Mouse (Mus musculus) hindbrain, embryonic 15.5 days (tissue): Measurements from ENCODE around the gene Alpl. TPM values are rescaled to one million over a fixed set of nuclear protein-coding genes. Genes with fewer than 3 reads are reported as not detected.
A peak's percentile ranks its signal among the peaks of the same experiment; 100 is the strongest.

Source experiments
- ATAC-seq: fragments of 200-750 bp; cut with Nextera tagmentation; 2 replicates; pipeline ENCODE4 v1.8.0; 2017; ENCODE audit warnings: low read depth, moderate number of reproducible peaks, moderate TSS enrichment; ENCODE audit not compliant: low FRiP score
- H3K27ac ChIP-seq: fragments of 300-500 bp; sonication (generic); replicated peaks from 2 replicates; pipeline ENCODE4 v1.5.1; 2015; ENCODE audit warnings: mild to moderate bottlenecking, inconsistent platforms
- H3K27me3 ChIP-seq: fragments of 300-500 bp; sonication (generic); 2 replicates; pipeline ENCODE4 v1.6.1; 2015; ENCODE audit warnings: control low read depth, inconsistent platforms
- H3K36me3 ChIP-seq: fragments of 300-500 bp; sonication (generic); 2 replicates; pipeline ENCODE4 v1.6.1; 2015; ENCODE audit warnings: control low read depth, inconsistent platforms
- H3K4me1 ChIP-seq: fragments of 300-500 bp; sonication (generic); replicated peaks from 2 replicates; pipeline ENCODE4 v1.6.1; 2015; ENCODE audit warnings: control low read depth, inconsistent platforms
- H3K4me2 ChIP-seq: fragments of 300-500 bp; sonication (generic); 2 replicates; pipeline ENCODE4 v1.6.1; 2015; ENCODE audit warnings: moderate library complexity, mild to moderate bottlenecking, inconsistent platforms
- H3K4me3 ChIP-seq: fragments of 300-500 bp; sonication (generic); 2 replicates; pipeline ENCODE4 v1.5.1; 2015; ENCODE audit warnings: mild to moderate bottlenecking, inconsistent platforms
- H3K9ac ChIP-seq: fragments of 300-500 bp; sonication (generic); 2 replicates; pipeline ENCODE4 v1.6.1; 2015; ENCODE audit warnings: inconsistent platforms
- H3K9me3 ChIP-seq: fragments of 300-500 bp; sonication (generic); 2 replicates; pipeline ENCODE4 v1.6.1; 2016; ENCODE audit warnings: control low read depth, inconsistent platforms
- WGBS: fragments of 180-500 bp; shearing (Covaris S2); methylation state at CpG from one replicate; pipeline ENCODE4 v1.1.7; 2015; 5-methylcytosine and 5-hydroxymethylcytosine counted together
- polyA plus RNA-seq: library from polyadenylated mRNA; unstranded; fragments of >200 nt; fragmentation: Nextera tagmentation; extraction: Ambion mirVana; gene quantifications from 2 replicates; pipeline ENCODE4 v1.2.1, GENCODE M21; 2015

Alpl gene
- polyA plus RNA-seq, 1 experiment from 2014 or later: 11.4 TPM

DNA sequence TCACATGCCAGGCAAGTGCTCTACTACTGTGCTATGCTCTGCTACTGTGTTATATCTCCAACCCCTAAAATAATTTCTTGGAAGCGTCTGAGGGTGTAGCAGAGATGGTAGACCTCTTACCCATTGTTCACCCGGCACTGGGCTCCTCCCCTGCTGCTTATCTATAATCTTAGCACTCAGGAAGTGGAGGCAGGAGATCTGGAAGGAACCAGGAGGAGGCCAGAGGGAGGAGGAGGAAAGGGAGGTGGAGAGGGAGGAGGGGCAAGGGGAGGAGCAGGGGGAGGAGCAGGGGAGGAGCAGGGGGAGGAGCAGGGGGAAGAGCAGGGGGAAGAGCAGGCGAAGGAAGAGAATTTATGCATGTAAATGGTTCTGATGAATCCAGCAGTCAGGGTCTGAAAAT lies 24.5 kb upstream of the Alpl start:
- H3K4me3 ChIP-seq: no peak overlapping the region
- WGBS: 57% methylated on average over 3 of the region's 3 CpGs
- H3K27ac ChIP-seq: no peak overlapping the region
- H3K36me3 ChIP-seq: no peaks in the 10 kb centered on the region
- H3K4me2 ChIP-seq: no peak overlapping the region
- H3K27me3 ChIP-seq: no peaks in the 10 kb centered on the region
- no peaks in the 10 kb centered on the region for H3K9me3 ChIP-seq
- no peaks in the 10 kb centered on the region for H3K4me1 ChIP-seq
- no peak for ATAC-seq
- H3K9ac ChIP-seq: no peak overlapping the region

DNA sequence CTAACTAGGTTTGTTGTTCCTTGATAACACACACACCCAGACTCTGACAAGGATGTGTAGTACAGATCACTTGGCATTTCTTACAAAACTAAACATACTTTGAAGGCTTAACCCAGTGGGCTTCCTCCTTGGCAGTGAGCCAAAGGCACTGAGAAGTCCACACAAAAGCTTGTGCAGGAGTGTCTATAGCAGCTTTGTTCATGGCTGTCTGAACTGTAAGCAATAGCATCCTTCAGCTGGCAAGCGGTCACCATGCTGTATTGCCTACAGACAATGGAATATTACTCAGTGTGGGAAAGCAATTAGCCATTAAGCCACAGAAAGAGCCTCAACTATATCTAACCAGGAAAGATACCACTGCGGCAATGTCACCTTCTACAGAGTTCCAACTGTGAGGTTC lies 23.3 kb upstream of the Alpl start:
- Histone ChIP-seq H3K9ac (no peak overlapping the region), H3K36me3 (no peaks in the 10 kb centered on the region), H3K4me1 (no peaks in the 10 kb centered on the region), H3K27ac (0 out of 2 replicates have a peak overlapping the region, but pooled peaks have one; percentile 8), H3K9me3 (no peaks in the 10 kb centered on the region), H3K27me3 (no peaks in the 10 kb centered on the region), H3K4me2 (no peak overlapping the region), H3K4me3 (no peak overlapping the region)
- WGBS: 51% methylated on average over 2 of the region's 2 CpGs
- no peak for ATAC-seq

DNA sequence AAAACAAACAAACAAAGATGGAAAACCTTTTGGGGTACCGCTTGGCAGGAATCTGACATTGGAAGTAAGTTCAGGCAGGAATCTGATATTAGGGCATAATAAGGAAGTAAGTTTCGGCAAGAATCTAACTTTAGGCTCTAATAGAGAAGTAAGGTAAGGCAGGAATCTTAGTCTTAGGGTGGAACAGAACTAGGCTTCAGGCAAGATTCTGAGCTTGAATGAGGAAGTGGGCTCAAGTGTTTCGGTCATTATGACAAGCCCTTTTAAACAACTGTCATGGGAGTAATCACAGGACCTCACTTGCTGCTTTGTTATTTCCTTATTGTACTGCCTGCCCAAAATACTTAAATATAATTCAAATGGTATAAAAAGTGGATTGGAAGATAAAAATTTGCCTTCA lies 22.2 kb upstream of the Alpl start:
- H3K27ac ChIP-seq: no peak overlapping the region
- no peak for ATAC-seq
- H3K4me2 ChIP-seq: no peak overlapping the region
- H3K27me3 ChIP-seq: no peaks in the 10 kb centered on the region
- no peak overlapping the region for H3K9ac ChIP-seq
- no peaks in the 10 kb centered on the region for H3K36me3 ChIP-seq
- no peak overlapping the region for H3K4me3 ChIP-seq
- 89% methylated on average over 3 of the region's 3 CpGs for WGBS
- H3K9me3 ChIP-seq: no peaks in the 10 kb centered on the region
- peaks cover 2% of the 10 kb centered on the region; the same call in 1 of the 2 replicates for H3K4me1 ChIP-seq

DNA sequence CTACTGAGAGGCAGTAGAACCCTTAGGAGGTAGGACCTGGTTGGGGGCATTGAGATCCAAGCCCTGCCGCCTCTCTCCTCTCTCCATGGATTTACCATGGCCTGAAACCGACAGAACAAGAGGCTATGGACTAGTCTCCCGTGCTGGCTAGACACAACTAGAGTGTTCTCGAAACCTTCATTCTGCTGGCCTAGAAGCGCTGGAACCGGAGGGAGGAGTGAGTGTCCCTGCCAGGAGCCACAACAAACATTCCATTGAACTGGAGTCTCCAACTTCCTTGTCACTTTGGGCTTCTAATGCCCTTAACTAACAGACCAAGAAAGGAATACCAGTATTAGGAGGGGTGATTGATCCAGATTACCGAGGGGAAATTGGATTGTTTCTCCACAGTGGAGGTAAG lies 20.0 kb upstream of the Alpl start:
- Histone ChIP-seq H3K36me3 (no peaks in the 10 kb centered on the region), H3K9ac (no peak overlapping the region), H3K4me1 (peaks cover 2% of the 10 kb centered on the region; the same call in 1 of the 2 replicates), H3K4me2 (no peak overlapping the region), H3K27me3 (no peaks in the 10 kb centered on the region), H3K9me3 (no peaks in the 10 kb centered on the region), H3K27ac (no peak overlapping the region), H3K4me3 (no peak overlapping the region)
- WGBS: 78% methylated on average over 7 of the region's 7 CpGs
- no peak for ATAC-seq

DNA sequence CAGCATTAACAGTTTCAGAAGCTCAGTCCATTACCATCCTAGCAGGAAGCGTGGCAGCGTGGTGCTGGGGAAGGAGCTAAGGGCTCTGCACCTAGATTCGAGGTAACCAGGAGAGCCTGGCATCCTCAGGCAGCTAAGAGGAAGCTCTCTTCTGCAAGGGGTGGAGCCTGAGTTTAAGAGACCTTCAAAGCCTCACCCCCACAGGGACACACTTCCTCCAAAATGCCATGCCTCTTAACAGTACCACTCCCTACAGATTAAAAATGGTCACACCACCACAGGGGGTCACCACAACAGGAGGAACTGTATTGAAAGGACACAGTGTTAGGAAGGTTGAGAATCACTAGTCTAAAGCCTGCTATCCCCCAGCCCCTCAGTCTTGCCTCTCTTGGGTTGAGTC lies 19.3 kb upstream of the Alpl start:
- H3K4me2 ChIP-seq: no peak overlapping the region
- no peak for ATAC-seq
- H3K4me3 ChIP-seq: no peak overlapping the region
- WGBS: 81% methylated on average over 3 of the region's 3 CpGs
- no peaks in the 10 kb centered on the region for H3K36me3 ChIP-seq
- no peak overlapping the region for H3K27ac ChIP-seq
- peaks cover 2% of the 10 kb centered on the region; the same call in 1 of the 2 replicates for H3K4me1 ChIP-seq
- no peak overlapping the region for H3K9ac ChIP-seq
- no peaks in the 10 kb centered on the region for H3K9me3 ChIP-seq
- no peaks in the 10 kb centered on the region for H3K27me3 ChIP-seq

DNA sequence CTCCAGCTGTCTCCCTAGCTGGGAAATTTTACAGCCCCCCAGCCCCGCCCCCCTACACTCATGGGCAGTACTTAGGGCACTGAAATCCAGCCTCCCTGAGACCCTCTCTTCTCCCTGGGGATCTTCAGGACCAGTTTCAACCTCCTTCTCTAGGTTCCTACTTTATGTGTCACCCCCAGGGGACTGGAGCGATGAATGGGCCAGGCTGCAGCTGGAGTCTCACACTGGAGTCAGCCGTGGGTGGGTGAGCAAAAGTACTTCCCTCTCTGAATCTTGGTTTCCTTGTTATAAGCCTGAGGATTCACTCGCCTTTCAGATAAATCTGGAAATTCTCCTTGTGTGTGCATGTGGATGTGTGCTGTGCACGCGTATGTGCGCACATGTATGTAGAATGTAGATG lies 18.0 kb upstream of the Alpl start:
- 74% methylated on average over 7 of the region's 7 CpGs for WGBS
- Histone ChIP-seq H3K4me3 (no peak overlapping the region), H3K27ac (no peak overlapping the region), H3K36me3 (no peaks in the 10 kb centered on the region), H3K9me3 (no peaks in the 10 kb centered on the region), H3K27me3 (no peaks in the 10 kb centered on the region), H3K4me1 (peaks cover 2% of the 10 kb centered on the region; the same call in 1 of the 2 replicates), H3K9ac (no peak overlapping the region), H3K4me2 (no peak overlapping the region)
- no peak for ATAC-seq

DNA sequence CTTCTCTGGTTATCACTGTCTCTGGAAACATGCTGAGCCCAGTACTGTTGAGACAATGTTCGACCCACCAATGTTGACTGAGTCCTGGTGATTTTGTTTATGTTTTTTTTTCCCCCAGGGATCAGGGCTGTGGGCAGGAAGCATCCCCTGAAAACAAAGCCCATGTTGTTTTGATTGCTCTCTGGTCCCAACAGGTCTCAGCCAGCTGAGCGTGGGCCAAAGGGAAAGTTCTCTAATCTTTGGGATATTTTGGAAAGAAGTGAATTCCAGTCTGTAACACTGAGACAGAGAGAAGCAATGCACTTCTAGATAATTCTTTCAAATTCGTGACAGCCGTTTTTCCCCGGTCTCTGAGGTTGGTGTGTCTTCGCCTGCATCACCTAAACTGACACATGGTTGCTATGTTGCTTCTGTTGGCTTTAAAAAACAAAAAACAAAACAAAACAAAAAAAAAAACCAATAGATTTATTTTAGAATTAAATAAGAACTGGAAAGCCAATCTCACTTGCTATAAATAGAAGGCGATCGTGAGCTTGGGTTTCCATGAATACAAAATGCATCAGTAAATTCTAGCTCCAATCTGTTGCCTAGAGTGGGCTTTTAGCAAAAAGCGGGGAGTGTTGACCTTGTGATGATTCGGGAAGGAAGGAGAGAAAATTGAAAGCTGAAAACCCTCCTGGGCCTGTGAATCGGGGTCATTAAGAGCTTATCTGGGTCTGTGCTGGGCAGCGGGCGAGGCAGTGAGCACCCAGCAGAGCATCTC lies 16.9 kb upstream of the Alpl start:
- no peak for ATAC-seq
- 68% methylated on average over 13 of the region's 13 CpGs for WGBS
- no peaks in the 10 kb centered on the region for H3K36me3 ChIP-seq
- H3K4me1 ChIP-seq: peaks cover 2% of the 10 kb centered on the region; the same call in 1 of the 2 replicates
- no peak overlapping the region for H3K9ac ChIP-seq
- no peaks in the 10 kb centered on the region for H3K27me3 ChIP-seq
- no peak overlapping the region for H3K4me2 ChIP-seq
- H3K9me3 ChIP-seq: no peaks in the 10 kb centered on the region
- H3K4me3 ChIP-seq: no peak overlapping the region
- no peak overlapping the region; the same call in 1 of the 2 replicates for H3K27ac ChIP-seq

DNA sequence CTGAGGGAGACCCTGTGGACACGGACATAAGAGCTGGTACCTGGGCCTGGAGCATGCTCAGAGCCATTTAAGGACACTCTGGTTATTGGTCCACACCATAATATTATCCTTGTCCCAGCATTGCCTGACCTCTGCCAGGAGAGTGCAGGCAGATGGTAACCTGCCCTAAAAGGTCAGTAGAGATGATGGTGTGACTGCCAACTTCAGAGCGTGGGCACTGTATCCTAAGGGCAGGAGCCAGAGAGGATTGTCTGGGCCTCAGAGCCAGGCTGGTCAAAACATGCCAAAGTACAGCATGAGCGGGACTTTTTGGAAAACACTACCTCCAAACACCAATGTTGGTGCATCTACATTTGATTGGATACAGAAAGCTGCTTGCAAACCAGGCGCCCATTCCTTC lies 13.8 kb upstream of the Alpl start:
- WGBS: 80% methylated on average over 4 of the region's 4 CpGs
- H3K9ac ChIP-seq: no peak overlapping the region

DNA sequence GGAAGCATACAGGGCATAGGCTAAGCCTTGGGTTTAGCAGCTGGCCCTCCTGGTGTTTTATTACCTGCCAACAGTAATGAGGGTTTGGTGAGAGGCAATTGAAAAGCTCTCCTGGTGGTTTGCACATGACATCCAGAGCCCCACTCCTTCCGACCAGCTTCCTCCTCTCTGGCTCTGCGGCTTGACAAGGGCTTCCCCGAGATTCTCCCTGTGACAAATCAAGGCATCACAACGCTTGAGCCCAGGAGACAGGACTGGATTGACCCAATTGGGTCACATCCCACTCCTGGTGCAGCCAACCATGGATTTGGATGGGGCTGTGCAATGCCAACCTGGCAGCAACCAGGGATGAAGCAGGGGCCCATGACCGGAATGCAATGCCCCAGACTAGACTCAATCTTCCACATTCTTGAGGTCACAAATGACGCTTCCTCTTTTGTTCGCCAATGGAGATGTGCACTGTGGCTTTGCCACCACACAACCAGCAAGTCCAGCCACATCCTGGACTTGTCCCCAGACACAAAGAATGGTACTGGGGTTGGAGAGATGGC lies 11.2 kb upstream of the Alpl start:
- H3K4me1 ChIP-seq: no peaks in the 10 kb centered on the region
- H3K27ac ChIP-seq: no peak overlapping the region
- no peaks in the 10 kb centered on the region for H3K9me3 ChIP-seq
- H3K4me2 ChIP-seq: no peak overlapping the region
- no peaks in the 10 kb centered on the region for H3K36me3 ChIP-seq
- no peak for ATAC-seq
- no peaks in the 10 kb centered on the region for H3K27me3 ChIP-seq
- WGBS: 83% methylated on average over 7 of the region's 7 CpGs
- no peak overlapping the region for H3K4me3 ChIP-seq
- H3K9ac ChIP-seq: no peak overlapping the region

More for the DNA sequence above, 13.8 kb upstream of the Alpl start:
- H3K36me3 ChIP-seq: no peaks in the 10 kb centered on the region
- H3K27ac ChIP-seq: no peak overlapping the region
- no peaks in the 10 kb centered on the region for H3K9me3 ChIP-seq
- H3K27me3 ChIP-seq: no peaks in the 10 kb centered on the region
- H3K4me3 ChIP-seq: no peak overlapping the region
- H3K4me1 ChIP-seq: peaks cover 2% of the 10 kb centered on the region; the same call in 1 of the 2 replicates
- ATAC-seq: no peak
- no peak overlapping the region for H3K4me2 ChIP-seq

DNA sequence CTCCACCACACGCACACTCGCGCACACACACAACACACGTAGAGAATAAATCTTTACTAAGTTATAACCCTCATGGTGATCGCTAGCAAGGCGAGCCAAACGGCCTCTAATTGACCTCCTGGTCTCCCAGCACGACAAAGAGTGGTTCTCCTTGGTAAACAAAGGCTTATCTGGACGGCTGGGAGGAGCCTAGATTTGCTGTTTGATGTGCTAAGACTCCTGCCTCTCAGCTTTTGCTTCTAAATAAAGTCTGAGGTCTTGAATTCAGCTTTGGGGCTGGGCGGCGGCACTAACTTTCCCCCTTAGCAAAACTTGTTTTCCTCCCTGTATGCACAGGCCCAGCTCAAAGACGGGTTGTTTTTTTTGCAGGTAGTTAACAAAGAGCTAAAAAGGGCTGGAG lies 5.0 kb upstream of the Alpl start:
- H3K9ac ChIP-seq: no peak overlapping the region
- WGBS: 24% methylated on average over 12 of the region's 12 CpGs
- H3K36me3 ChIP-seq: no peaks in the 10 kb centered on the region
- no peaks in the 10 kb centered on the region; the same call in 1 of the 2 replicates for H3K27me3 ChIP-seq
- H3K9me3 ChIP-seq: no peaks in the 10 kb centered on the region
- H3K4me3 ChIP-seq: no peak overlapping the region
- no peak overlapping the region for H3K4me2 ChIP-seq
- H3K27ac ChIP-seq: no peak overlapping the region
- no peak for ATAC-seq
- peaks cover 2% of the 10 kb centered on the region; the same call in 1 of the 2 replicates for H3K4me1 ChIP-seq

DNA sequence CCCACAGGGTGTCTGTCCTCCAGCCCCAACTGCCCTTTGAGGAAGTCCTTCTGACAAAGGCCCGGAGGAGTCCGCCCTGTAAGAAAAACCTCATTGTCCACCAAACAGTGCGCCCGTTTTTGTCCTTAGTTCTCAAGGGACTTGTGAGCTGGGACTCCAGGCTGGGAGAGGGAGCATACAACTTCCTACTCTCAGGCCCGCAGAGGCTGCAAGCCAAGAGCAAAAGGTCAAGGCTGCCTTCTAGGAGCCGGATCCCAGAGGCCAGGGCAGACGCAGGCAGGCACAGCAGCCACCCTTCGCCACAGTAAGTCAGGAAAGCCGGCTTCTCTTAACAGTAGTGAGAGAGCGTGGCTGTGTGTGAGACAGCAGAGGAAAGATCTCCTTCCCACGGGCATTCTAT lies 4.1 kb upstream of the Alpl start:
- Histone ChIP-seq H3K4me1 (peaks cover 11% of the 10 kb centered on the region), H3K27ac (no peak overlapping the region), H3K27me3 (no peaks in the 10 kb centered on the region; the same call in 1 of the 2 replicates), H3K9me3 (no peaks in the 10 kb centered on the region), H3K4me2 (no peak overlapping the region), H3K9ac (no peak overlapping the region), H3K4me3 (no peak overlapping the region), H3K36me3 (no peaks in the 10 kb centered on the region)
- ATAC-seq: no peak
- WGBS: 28% methylated on average over 11 of the region's 11 CpGs

DNA sequence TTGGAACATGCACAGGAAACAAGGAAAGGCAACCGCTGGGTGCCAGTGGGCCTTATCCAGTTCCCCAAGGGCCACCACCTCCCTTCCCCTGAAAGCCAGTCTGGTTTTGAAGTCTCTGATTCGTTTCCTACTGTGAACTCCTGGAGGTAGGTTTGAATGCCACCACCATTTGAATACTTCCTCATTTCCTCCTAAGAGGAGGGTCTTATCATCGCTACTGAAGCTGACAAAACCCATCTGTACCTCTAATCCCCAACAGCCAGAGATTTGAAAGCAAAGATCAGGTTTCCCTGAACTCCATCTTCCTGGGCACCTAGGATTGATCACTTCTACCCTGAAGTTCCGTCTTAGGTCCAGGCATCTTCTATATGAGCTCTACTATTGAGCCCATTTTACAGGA lies 854 bp upstream of the Alpl start:
- Histone ChIP-seq H3K27me3 (peaks cover 10% of the 10 kb centered on the region), H3K4me1 (peaks cover 12% of the 10 kb centered on the region), H3K36me3 (no peaks in the 10 kb centered on the region), H3K27ac (no peak overlapping the region), H3K9me3 (no peaks in the 10 kb centered on the region), H3K9ac (no peak overlapping the region), H3K4me3 (no peak overlapping the region), H3K4me2 (no peak overlapping the region)
- WGBS: 73% methylated on average over 4 of the region's 4 CpGs
- no peak for ATAC-seq
